Mouse (Mus musculus) heart, adult 2 months (tissue): Measurements from ENCODE around the gene Cep295nl. TPM values are rescaled to one million over a fixed set of nuclear protein-coding genes. Genes with fewer than 3 reads are reported as not detected.

Experiments
- DNase-seq, 2 experiments: peaks; one replicate each; pipeline ENCODE4 v3.0.0; 2021
- H3K27ac ChIP-seq: fragments of 200-600 bp; 2 replicates; pipeline ENCODE4 v1.8.1; 2022
- H3K27me3 ChIP-seq: fragments of 200-500 bp; 2 replicates; pipeline ENCODE4 v1.6.1; 2012; ENCODE audit warnings: mild to moderate bottlenecking, low read length, inconsistent platforms, mixed read lengths; ENCODE audit not compliant: control insufficient read depth, insufficient read depth
- H3K36me3 ChIP-seq: fragments of 200-500 bp; 2 replicates; pipeline ENCODE4 v1.6.1; 2012; ENCODE audit warnings: low read length, inconsistent platforms; ENCODE audit not compliant: control insufficient read depth, insufficient read depth
- H3K4me1 ChIP-seq: fragments of 200-500 bp; 2 replicates; pipeline ENCODE4 v1.6.1; 2011; ENCODE audit warnings: low read length; ENCODE audit not compliant: control insufficient read depth, insufficient read depth
- H3K4me3 ChIP-seq: fragments of 200-600 bp; 2 replicates; pipeline ENCODE4 v1.8.1; 2022
- H3K79me2 ChIP-seq: fragments of 200-500 bp; replicated peaks from 2 replicates; pipeline ENCODE4 v1.6.1; 2012; ENCODE audit warnings: mild to moderate bottlenecking, inconsistent platforms, low read length, moderate library complexity, mixed read lengths; ENCODE audit not compliant: control insufficient read depth, insufficient read depth
- H3K9ac ChIP-seq: fragments of 200-500 bp; 2 replicates; pipeline ENCODE4 v1.6.1; 2012; ENCODE audit warnings: low read depth, mild to moderate bottlenecking, control low read depth, inconsistent platforms, low read length, mixed read lengths
- CTCF ChIP-seq: fragments of 200-600 bp; IDR thresholded peaks from 2 replicates; pipeline ENCODE4 v1.8.1; 2022; ENCODE audit warnings: antibody characterized with exemption, mild to moderate bottlenecking, moderate library complexity
- EP300 ChIP-seq: fragments of 200-500 bp; IDR thresholded peaks from 2 replicates; pipeline ENCODE4 v1.6.1; 2011; ENCODE audit warnings: low read depth, low read length, control low read depth; ENCODE audit not compliant: insufficient read depth
- POLR2A ChIP-seq: fragments of 200-500 bp; IDR thresholded peaks from 2 replicates; pipeline ENCODE4 v1.6.1; 2011; ENCODE audit warnings: mild to moderate bottlenecking, low read depth, low read length, control low read depth; ENCODE audit not compliant: insufficient read depth
- WGBS: fragments of 180-500 bp; shearing (Covaris S2); methylation state at CpG from one replicate; pipeline ENCODE4 v1.1.7; 2018; 5-methylcytosine and 5-hydroxymethylcytosine counted together
- intact Hi-C: fragments of 180-260 bp; cut with DNase I; formaldehyde crosslinking; loops from one replicate; pipeline ENCODE4 v1.15.1; 2025
- polyA plus RNA-seq: library from polyadenylated mRNA; depleted of rRNA; stranded (reverse); fragments of >200 nt; gene quantifications from 2 replicates; pipeline ENCODE4 v1.2.3, GENCODE M21; 2012
- total RNA-seq, 2 experiments: library from RNA; stranded (reverse); gene quantifications; 2 replicates each; pipeline ENCODE4 v1.2.3; 2021

The Cep295nl gene
- total and polyA plus RNA-seq, 3 experiments, result 0.18 to 0.65 (median 0.32) TPM

DNA sequence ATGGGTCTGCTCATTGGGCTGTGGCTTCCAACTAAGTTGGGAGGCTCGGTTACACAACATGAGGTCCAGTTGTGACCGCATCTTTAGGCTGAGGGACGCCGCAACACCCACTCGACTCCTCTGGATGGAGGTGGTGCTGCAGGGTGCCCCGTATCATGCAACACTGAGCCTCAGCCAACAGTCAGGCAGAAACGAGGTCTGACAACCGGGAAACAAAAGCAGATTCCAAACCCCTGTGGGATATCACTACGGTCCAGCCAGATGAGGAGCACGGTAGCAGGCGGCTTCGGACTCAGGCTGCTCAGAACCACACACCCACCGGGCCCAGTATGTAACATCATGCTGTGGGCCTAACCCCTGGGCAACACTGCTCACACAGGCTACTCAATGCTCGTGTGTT, 11.9 kb downstream of the Cep295nl start:
- Histone ChIP-seq H3K27me3 (no peaks in the 10 kb centered on the region), H3K27ac (no peak overlapping the region), H3K79me2 (no peaks in the 10 kb centered on the region), H3K36me3 (no peaks in the 10 kb centered on the region), H3K4me1 (peaks cover 15% of the 10 kb centered on the region), H3K4me3 (no peak overlapping the region), H3K9ac (no peak overlapping the region)
- TF ChIP-seq POLR2A (no peak), EP300 (no peak), CTCF (no peak)
- DNase-seq, result no peak
- WGBS, result 79% methylated on average over 14 of the region's 14 CpGs
- intact Hi-C loops, result no loop called here

GRCm38 (mm10) chr11:118328947-118329346, 13.4 kb downstream of the Cep295nl start:
- TF ChIP-seq EP300 (no peak), CTCF (no peak), POLR2A (no peak)
- Histone ChIP-seq H3K27me3 (no peaks in the 10 kb centered on the region), H3K27ac (no peak overlapping the region), H3K4me1 (peaks cover 20% of the 10 kb centered on the region), H3K4me3 (no peak overlapping the region), H3K9ac (no peak overlapping the region), H3K79me2 (no peaks in the 10 kb centered on the region), H3K36me3 (no peaks in the 10 kb centered on the region)
- intact Hi-C loops, result no loop called here
- WGBS, result 91% methylated on average over 5 of the region's 5 CpGs
- no peak for DNase-seq

- H3K27ac ChIP-seq, result peak overlapping the region; percentile 58; the same call in 1 of the 2 replicates
- intact Hi-C loops, result no loop called here
- H3K4me3 ChIP-seq, result no peak overlapping the region
- no peaks in the 10 kb centered on the region for H3K27me3 ChIP-seq
- H3K36me3 ChIP-seq, result no peaks in the 10 kb centered on the region
- no peak for DNase-seq
- 98% methylated on average over 6 of the region's 6 CpGs for WGBS
- H3K9ac ChIP-seq, result no peak overlapping the region
- H3K4me1 ChIP-seq, result peaks cover 20% of the 10 kb centered on the region
- H3K79me2 ChIP-seq, result no peaks in the 10 kb centered on the region
- TF ChIP-seq POLR2A, result no peak
- TF ChIP-seq CTCF, result no peak
- TF ChIP-seq EP300, result no peak
These were observed 13.8 kb downstream of the Cep295nl start for GRCm38 (mm10) chr11:118328511-118328910.

- H3K79me2 ChIP-seq, result no peaks in the 10 kb centered on the region
- peak overlapping the region; percentile 61 for H3K27ac ChIP-seq
- no peak overlapping the region for H3K9ac ChIP-seq
- H3K27me3 ChIP-seq, result no peaks in the 10 kb centered on the region
- TF ChIP-seq CTCF, result no peak
- 51% methylated on average over 24 of the region's 24 CpGs for WGBS
- no peak overlapping the region for H3K4me3 ChIP-seq
- DNase-seq, result peak; percentile 70 to 84
- no peaks in the 10 kb centered on the region for H3K36me3 ChIP-seq
- peaks cover 21% of the 10 kb centered on the region for H3K4me1 ChIP-seq
- intact Hi-C loops, result no loop called here
These were observed 15.0 kb downstream of the Cep295nl start for GRCm38 (mm10) chr11:118326991-118327971.

GRCm38 (mm10) chr11:118326491-118326890, 15.8 kb downstream of the Cep295nl start:
- DNase-seq, result no peak
- Histone ChIP-seq H3K79me2 (no peaks in the 10 kb centered on the region), H3K27ac (no peak overlapping the region; the same call in 1 of the 2 replicates), H3K36me3 (no peaks in the 10 kb centered on the region), H3K4me1 (peaks cover 21% of the 10 kb centered on the region), H3K4me3 (no peak overlapping the region), H3K27me3 (no peaks in the 10 kb centered on the region), H3K9ac (no peak overlapping the region)
- intact Hi-C loops, result no loop called here
- TF ChIP-seq EP300, result no peak
- no peak for TF ChIP-seq CTCF
- no peak for TF ChIP-seq POLR2A
- WGBS, result 92% methylated on average over 4 of the region's 4 CpGs

DNA sequence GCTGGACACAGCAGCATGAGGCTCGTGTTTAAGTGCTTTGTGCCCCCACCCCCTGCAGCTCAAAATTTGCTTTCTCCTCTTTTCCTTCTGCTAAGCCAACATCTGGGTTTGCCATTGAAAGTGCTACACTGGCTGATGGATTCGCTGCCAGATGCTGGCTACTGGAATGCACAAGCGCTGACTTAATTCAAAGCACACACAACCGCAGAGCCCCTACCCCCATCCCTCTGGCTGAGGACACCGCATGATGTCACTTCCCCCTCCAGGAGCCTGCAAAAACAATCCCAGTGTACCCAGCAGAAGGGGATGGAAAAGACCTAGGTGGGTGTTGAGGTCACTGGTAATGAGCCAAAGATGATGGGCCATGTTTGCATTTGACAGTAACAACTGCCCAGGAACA, 17.8 kb downstream of the Cep295nl start:
- Histone ChIP-seq H3K4me1 (peaks cover 21% of the 10 kb centered on the region), H3K9ac (no peak overlapping the region), H3K27ac (peak overlapping the region; percentile 7), H3K36me3 (no peaks in the 10 kb centered on the region), H3K79me2 (no peaks in the 10 kb centered on the region), H3K4me3 (no peak overlapping the region), H3K27me3 (no peaks in the 10 kb centered on the region)
- TF ChIP-seq EP300, result no peak
- TF ChIP-seq POLR2A, result no peak
- DNase-seq, result peak in 1 of 2 experiments; percentile 45
- WGBS, result 43% methylated on average over 5 of the region's 5 CpGs
- intact Hi-C loops, result no loop called here
